Mouse (Mus musculus) liver, adult 2 months (tissue): ENCODE measurements at regions not wholly inside any gene's neighbourhood (a gene's known extent, or its start where the extent isn't known, plus 50 kb on each side); places are given as distances from the start of the nearest gene placed in this dataset.
A peak's percentile ranks its signal among the peaks of the same experiment; 100 is the strongest.
"Not testable (repeated sequence)": the region's sequence is repeated elsewhere in the genome, so short reads cannot be mapped to it uniquely, and the experiment has no call there.

Source experiments
- DNase-seq: peaks from one replicate; pipeline ENCODE4 v3.0.0-alpha.2; 2011; ENCODE audit warnings: low read depth, low spot score; ENCODE audit errors: extremely low read depth
- H3K27ac ChIP-seq: fragments of 200-500 bp; replicated peaks from 2 replicates; pipeline ENCODE4 v1.5.1; 2012; ENCODE audit warnings: low read depth, mild to moderate bottlenecking, control low read depth, inconsistent platforms, low read length; ENCODE audit not compliant: insufficient read depth
- H3K27me3 ChIP-seq: fragments of 200-500 bp; 2 replicates; pipeline ENCODE4 v1.6.1; 2012; ENCODE audit warnings: mild to moderate bottlenecking, moderate library complexity, low read length, inconsistent platforms; ENCODE audit not compliant: control insufficient read depth, insufficient read depth
- H3K36me3 ChIP-seq: fragments of 200-500 bp; 2 replicates; pipeline ENCODE4 v1.6.1; 2012; ENCODE audit warnings: low read length, inconsistent platforms; ENCODE audit not compliant: control insufficient read depth, insufficient read depth
- H3K4me1 ChIP-seq: fragments of 200-500 bp; 2 replicates; pipeline ENCODE4 v1.6.1; 2011; ENCODE audit warnings: low read length; ENCODE audit not compliant: control insufficient read depth, insufficient read depth
- H3K4me3 ChIP-seq: fragments of 200-500 bp; 2 replicates; pipeline ENCODE4 v1.5.1; 2011; ENCODE audit warnings: low read depth, mild to moderate bottlenecking, control low read depth, low read length, moderate library complexity; ENCODE audit not compliant: insufficient read depth
- H3K79me2 ChIP-seq: fragments of 200-500 bp; 2 replicates; pipeline ENCODE4 v1.6.1; 2012; ENCODE audit warnings: inconsistent platforms, mild to moderate bottlenecking, low read length, moderate library complexity; ENCODE audit not compliant: control insufficient read depth, insufficient read depth
- H3K9ac ChIP-seq: fragments of 200-500 bp; 2 replicates; pipeline ENCODE4 v1.6.1; 2012; ENCODE audit warnings: low read depth, mild to moderate bottlenecking, control low read depth, inconsistent platforms, low read length
- CTCF ChIP-seq: fragments of 200-500 bp; IDR thresholded peaks from 2 replicates; pipeline ENCODE4 v1.5.1; 2011; ENCODE audit warnings: low read depth, low read length, control low read depth
- POLR2A ChIP-seq: fragments of 200-500 bp; IDR thresholded peaks from 2 replicates; pipeline ENCODE4 v1.6.1; 2011; ENCODE audit warnings: low read length, control low read depth; ENCODE audit not compliant: insufficient read depth; ENCODE audit errors: extremely low read depth
- WGBS: fragments of 180-500 bp; shearing (Covaris S2); methylation state at CpG from one replicate; pipeline ENCODE4 v1.1.7; 2018; 5-methylcytosine and 5-hydroxymethylcytosine counted together

GRCm38 (mm10) chr5:10550115-10550514 lies 303.8 kb upstream of the Gm5152 start:
- not testable (repeated sequence) for H3K9ac ChIP-seq, H3K36me3 ChIP-seq, DNase-seq, H3K79me2 ChIP-seq, H3K27ac ChIP-seq, H3K4me3 ChIP-seq, H3K27me3 ChIP-seq, H3K4me1 ChIP-seq
- 51% methylated on average over 3 of the region's 3 CpGs for WGBS

GRCm38 (mm10) chr5:10562321-10562720 lies 316.0 kb upstream of the Gm5152 start:
- no peaks in the 10 kb centered on the region for H3K27me3 ChIP-seq
- no peak overlapping the region for H3K9ac ChIP-seq
- H3K4me1 ChIP-seq = no peaks in the 10 kb centered on the region
- no peak for DNase-seq
- TF ChIP-seq POLR2A (no peak), CTCF (no peak)
- no peaks in the 10 kb centered on the region for H3K79me2 ChIP-seq
- no peak overlapping the region for H3K27ac ChIP-seq
- no peak overlapping the region for H3K4me3 ChIP-seq
- WGBS = 51% methylated on average over 5 of the region's 5 CpGs
- H3K36me3 ChIP-seq = no peaks in the 10 kb centered on the region

- no peaks in the 10 kb centered on the region for H3K4me1 ChIP-seq
- 61% methylated on average over 1 of the region's 1 CpGs for WGBS
- no peaks in the 10 kb centered on the region for H3K36me3 ChIP-seq
- no peak overlapping the region for H3K27ac ChIP-seq
- no peaks in the 10 kb centered on the region for H3K79me2 ChIP-seq
- H3K4me3 ChIP-seq = no peak overlapping the region
- DNase-seq = no peak
- no peak overlapping the region for H3K9ac ChIP-seq
- no peak for TF ChIP-seq CTCF
- TF ChIP-seq POLR2A = no peak
- H3K27me3 ChIP-seq = no peaks in the 10 kb centered on the region
These were observed 346.1 kb upstream of the Gm5152 start for GRCm38 (mm10) chr5:10592392-10592791.

GRCm38 (mm10) chr5:10600774-10601173 lies 346.8 kb upstream of the Gm8871 start:
- no peaks in the 10 kb centered on the region for H3K36me3 ChIP-seq
- no peak overlapping the region for H3K27ac ChIP-seq
- H3K4me1 ChIP-seq = no peaks in the 10 kb centered on the region
- H3K4me3 ChIP-seq = no peak overlapping the region
- H3K79me2 ChIP-seq = no peaks in the 10 kb centered on the region
- H3K27me3 ChIP-seq = no peaks in the 10 kb centered on the region
- 79% methylated on average over 5 of the region's 5 CpGs for WGBS
- TF ChIP-seq POLR2A (no peak), CTCF (no peak)
- no peak for DNase-seq
- no peak overlapping the region for H3K9ac ChIP-seq

GRCm38 (mm10) chr5:10633176-10633575 lies 314.4 kb upstream of the Gm8871 start:
- Histone ChIP-seq H3K4me3 (no peak overlapping the region), H3K27me3 (no peaks in the 10 kb centered on the region), H3K79me2 (no peaks in the 10 kb centered on the region), H3K27ac (no peak overlapping the region), H3K4me1 (no peaks in the 10 kb centered on the region), H3K36me3 (no peaks in the 10 kb centered on the region), H3K9ac (no peak overlapping the region)
- TF ChIP-seq CTCF (no peak), POLR2A (no peak)
- DNase-seq = peak; percentile 5
- WGBS = 40% methylated on average over 1 of the region's 1 CpGs

- H3K9ac ChIP-seq = no peak overlapping the region
- H3K4me3 ChIP-seq = no peak overlapping the region
- DNase-seq = peak; percentile 20
- no peak overlapping the region for H3K27ac ChIP-seq
- TF ChIP-seq POLR2A (no peak), CTCF (no peak)
- no peaks in the 10 kb centered on the region for H3K36me3 ChIP-seq
- no peaks in the 10 kb centered on the region for H3K4me1 ChIP-seq
- 33% methylated on average over 4 of the region's 4 CpGs for WGBS
- H3K27me3 ChIP-seq = no peaks in the 10 kb centered on the region
- no peaks in the 10 kb centered on the region for H3K79me2 ChIP-seq
These were observed 299.5 kb upstream of the Gm8871 start for GRCm38 (mm10) chr5:10648075-10648474.
